Mouse (Mus musculus): ENCODE data around the gene Aarsd1.
"Not testable (repeated sequence)": the region's sequence is repeated elsewhere in the genome, so short reads cannot be mapped to it uniquely, and the experiment has no call there.

Gene Aarsd1

GRCm38 (mm10) chr11:101417101-101417855 is at the start of gene Aarsd1:
Gene Aarsd1, minus strand, starts transcription at chr11:101417615.
- DNase-seq = peak; percentile 92

- not testable (repeated sequence) for DNase-seq
Measured at GRCm38 (mm10) chr11:101466552-101466950, 49.1 kb upstream of the Aarsd1 start.

- DNase-seq = peak; percentile 56
Measured at GRCm38 (mm10) chr11:101465869-101466551, 48.6 kb upstream of the Aarsd1 start, which contains the start of gene Vat1. Gene Vat1, minus strand, starts transcription at chr11:101466230.

GRCm38 (mm10) chr11:101465101-101465868 is 47.9 kb upstream of the Aarsd1 start:
- DNase-seq = peak; percentile 37

GRCm38 (mm10) chr11:101464211-101465100 is 47.0 kb upstream of the Aarsd1 start, which contains the start of gene Rnd2:
Gene Rnd2, plus strand, starts transcription at chr11:101464999.
- no peak for DNase-seq

- DNase-seq = no peak
Measured at GRCm38 (mm10) chr11:101462583-101463440, 45.4 kb upstream of the Aarsd1 start.

GRCm38 (mm10) chr11:101462141-101462540 is 44.7 kb upstream of the Aarsd1 start:
- no peak for DNase-seq

DNA sequence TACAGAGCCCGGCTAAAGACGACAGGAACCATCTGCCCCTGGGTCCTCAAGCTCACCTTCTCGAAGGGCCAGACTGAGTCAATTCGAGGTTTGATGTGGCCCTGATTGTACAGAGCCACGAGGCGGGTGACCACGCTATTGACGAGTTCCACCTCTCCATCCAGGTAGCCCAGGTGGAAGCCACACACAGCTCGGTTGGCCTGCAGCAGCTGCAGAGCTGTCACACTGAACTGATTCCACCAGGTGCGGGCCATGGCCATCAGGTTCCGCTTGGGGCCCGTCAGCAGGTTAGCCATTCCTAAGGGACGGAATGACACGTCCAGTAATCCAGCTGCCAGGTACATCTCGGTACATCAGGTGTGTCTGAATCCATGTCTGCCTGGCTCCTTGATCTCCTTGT is 42.9 kb upstream of the Aarsd1 start:
- DNase-seq = no peak

- no peak for DNase-seq
Measured at GRCm38 (mm10) chr11:101459716-101460115, 42.3 kb upstream of the Aarsd1 start.

- no peak for DNase-seq
Measured at GRCm38 (mm10) chr11:101458217-101458616, 40.8 kb upstream of the Aarsd1 start.

- no peak for DNase-seq
Measured at GRCm38 (mm10) chr11:101457631-101458030, 40.2 kb upstream of the Aarsd1 start.

DNA sequence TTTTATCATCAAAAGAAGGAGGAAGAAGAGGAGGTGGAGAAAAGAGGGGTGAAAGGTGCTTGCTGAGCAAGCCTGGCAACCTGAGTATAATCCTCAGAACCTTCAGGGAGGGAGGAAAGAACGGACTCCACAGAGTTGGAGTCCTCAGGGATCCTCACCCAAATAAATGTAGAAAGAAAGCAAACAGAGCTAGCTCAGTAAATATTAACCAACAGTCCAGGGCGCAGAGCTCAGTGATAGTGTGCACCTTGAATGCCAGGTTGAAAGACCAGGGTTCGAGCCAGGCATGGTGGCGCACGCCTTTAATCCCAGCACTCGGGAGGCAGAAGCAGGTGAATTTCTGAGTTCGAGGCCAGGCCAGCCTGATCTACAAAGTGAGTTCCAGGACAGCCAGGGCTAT is 38.2 kb upstream of the Aarsd1 start:
- no peak for DNase-seq

DNA sequence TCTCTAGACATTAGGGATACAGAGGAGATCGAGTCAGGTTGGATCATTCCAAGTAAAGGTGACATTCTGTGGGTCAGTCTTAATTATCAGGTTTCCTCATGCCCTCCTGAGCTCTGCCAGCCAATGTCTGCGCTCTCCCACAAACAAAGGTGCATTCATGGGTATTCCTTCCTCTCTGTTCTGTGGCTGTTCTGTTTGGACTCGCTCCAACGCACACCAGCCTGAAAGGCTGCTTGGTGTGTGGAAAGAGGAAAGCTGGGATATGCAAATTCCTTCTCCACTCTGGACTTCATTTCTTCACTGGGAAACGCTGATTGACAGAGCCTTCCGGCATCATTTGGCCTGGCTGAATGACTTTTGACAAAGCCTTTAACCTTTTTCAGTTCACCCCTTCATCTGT is 37.3 kb upstream of the Aarsd1 start:
- DNase-seq = no peak

GRCm38 (mm10) chr11:101452093-101452774 is 34.8 kb upstream of the Aarsd1 start:
- no peak for DNase-seq

DNA sequence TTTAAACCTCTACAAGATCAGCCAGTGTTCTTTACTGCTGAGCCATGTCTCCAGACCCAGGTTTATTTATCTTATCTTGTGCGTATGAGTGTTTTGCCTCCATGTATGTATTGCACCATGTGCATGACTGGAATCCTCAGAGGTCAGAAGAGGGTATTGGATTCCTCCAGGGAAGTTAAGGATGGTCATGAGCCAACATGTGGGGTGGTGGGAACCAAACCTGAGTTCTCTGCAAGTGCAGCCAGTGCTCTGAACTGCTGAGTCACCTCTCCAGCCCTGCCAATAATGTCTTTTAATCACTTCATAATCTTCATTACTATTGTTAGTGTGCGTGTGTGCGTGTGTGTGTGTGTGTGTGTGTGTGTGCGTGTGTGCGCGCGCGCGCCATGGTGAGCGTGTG is 34.1 kb upstream of the Aarsd1 start:
- DNase-seq = no peak

DNA sequence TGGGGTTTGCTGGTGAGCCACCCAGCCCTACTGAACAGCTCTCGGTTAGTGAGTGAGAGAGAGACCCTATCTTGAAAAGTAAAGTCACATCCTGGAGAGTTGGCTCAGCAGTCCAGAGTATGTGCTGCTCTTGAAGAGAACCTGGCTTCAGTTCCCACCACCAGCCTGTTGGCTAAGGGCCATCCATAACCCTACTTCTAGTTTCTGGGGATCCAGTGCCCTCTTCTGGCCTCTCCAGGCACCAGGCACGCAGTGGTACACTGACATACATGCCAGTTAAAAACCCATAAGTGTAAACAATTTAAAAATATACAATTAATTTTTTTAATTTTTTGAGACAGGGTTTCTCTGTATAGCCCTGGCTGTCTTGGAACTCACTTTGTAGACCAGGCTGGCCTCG is 33.0 kb upstream of the Aarsd1 start:
- DNase-seq = no peak

- DNase-seq = not testable (repeated sequence)
Measured at GRCm38 (mm10) chr11:101449596-101449995, 32.2 kb upstream of the Aarsd1 start.

GRCm38 (mm10) chr11:101448899-101449298 is 31.5 kb upstream of the Aarsd1 start:
- no peak for DNase-seq

- no peak for DNase-seq
Measured at GRCm38 (mm10) chr11:101448274-101448746, 30.9 kb upstream of the Aarsd1 start, which contains the start of gene Ifi35. Gene Ifi35, plus strand, starts transcription at chr11:101448407.

DNA sequence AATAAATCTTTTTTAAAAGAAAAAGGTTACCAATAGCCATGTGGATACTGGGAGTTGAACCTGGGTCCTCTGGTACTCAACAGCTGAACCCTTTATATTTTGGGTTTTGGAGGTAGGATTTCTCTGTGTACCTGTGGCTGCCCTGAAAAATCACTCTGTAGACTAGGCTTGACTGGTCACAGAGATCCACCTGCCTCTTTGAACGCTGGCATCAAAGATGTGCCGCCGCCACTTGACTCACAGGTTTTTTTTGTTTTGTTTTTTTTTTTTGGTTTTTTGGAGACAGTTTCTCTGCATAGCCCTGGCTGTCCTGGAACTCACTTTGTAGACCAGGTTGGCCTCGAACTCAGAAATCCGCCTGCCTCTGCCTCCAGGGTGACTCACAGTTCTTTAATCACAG is 30.4 kb upstream of the Aarsd1 start:
- DNase-seq = no peak

Measured in right cerebral cortex, postnatal 14 days (tissue).